Mouse (Mus musculus): ENCODE data around the gene Upk2. TPM values are rescaled to one million over a fixed set of nuclear protein-coding genes. Genes with fewer than 3 reads are reported as not detected.

Gene Upk2
- total and polyA plus RNA-seq, 3 experiments: not detected

GRCm38 (mm10) chr9:44486335-44486734 lies 31.6 kb upstream of the Upk2 start:
- Histone ChIP-seq H3K9me3 (replicated peaks; ENCODE audit: low read length) (no peaks in the 10 kb centered on the region), H3K4me3 (replicated peaks in 1 of 3; ENCODE audit: low read depth in 2 of 3, low read length in 2 of 3, poor library complexity in 1 of 3) (no peak overlapping the region), H3K36me3 (replicated peaks in 1 of 2; ENCODE audit: control insufficient read depth in 1 of 2, insufficient read depth in 1 of 2, low read length in 1 of 2) (peaks cover 0 to 29% of the 10 kb centered on the region in 2 experiments), H3K27me3 (replicated peaks) (peaks cover 4% of the 10 kb centered on the region), H3K4me1 (ENCODE audit: control insufficient read depth in 1 of 2, insufficient read depth in 2 of 2) (peaks cover 19 to 84% of the 10 kb centered on the region in 2 experiments), H3K79me2 (replicated peaks; ENCODE audit: control insufficient read depth, extremely low read depth, insufficient read depth, poor library complexity, severe bottlenecking) (no peaks in the 10 kb centered on the region), H3K27ac (ENCODE audit: insufficient read depth, low read depth) (no peak overlapping the region), H3K9ac (ENCODE audit: insufficient read depth, low read depth) (no peak overlapping the region), H3K4me2 (ENCODE audit: insufficient read depth, low read depth, poor library complexity, severe bottlenecking) (no peak overlapping the region)
- TF ChIP-seq CTCF (conservative IDR thresholded peaks at IDR 0.05 in 1 of 2, IDR thresholded peaks at IDR 0.05 in 1 of 2; ENCODE audit: low read depth in 2 of 2, low read length in 2 of 2): no peak
- TF ChIP-seq SIN3A (IDR thresholded peaks at IDR 0.05; ENCODE audit: low read length): no peak
- no peak for TF ChIP-seq MAFK (IDR thresholded peaks at IDR 0.05; ENCODE audit: insufficient replicate concordance, low read length)
- TF ChIP-seq BHLHE40 (IDR thresholded peaks at IDR 0.05; ENCODE audit: low read depth, low read length): no peak
- no peak for TF ChIP-seq SMC3 (IDR thresholded peaks at IDR 0.05; ENCODE audit: low read depth, low read length)
- TF ChIP-seq MXI1 (IDR thresholded peaks at IDR 0.05; ENCODE audit: low read depth, low read length): no peak
- TF ChIP-seq KAT2A (IDR thresholded peaks at IDR 0.05; ENCODE audit: insufficient replicate concordance, low read length): no peak
- no peak for TF ChIP-seq RAD21 (IDR thresholded peaks at IDR 0.05; ENCODE audit: low read depth, low read length)
- TF ChIP-seq CHD1 (IDR thresholded peaks at IDR 0.05; ENCODE audit: low read depth, low read length): no peak
- TF ChIP-seq USF2 (conservative IDR thresholded peaks at IDR 0.05; ENCODE audit: low read depth, low read length): no peak
- no peak for TF ChIP-seq E2F4 (IDR thresholded peaks at IDR 0.05; ENCODE audit: insufficient replicate concordance, low read depth, low read length)
- TF ChIP-seq MYC (IDR thresholded peaks at IDR 0.05; ENCODE audit: low read depth, low read length): no peak
- no peak for TF ChIP-seq MAZ (IDR thresholded peaks at IDR 0.05; ENCODE audit: low read depth, low read length)
- TF ChIP-seq ZC3H11A (IDR thresholded peaks at IDR 0.05; ENCODE audit: low read depth, low read length): no peak
- no peak for TF ChIP-seq PAX5 (IDR thresholded peaks at IDR 0.05; ENCODE audit: low read length)
- TF ChIP-seq EP300 (IDR thresholded peaks at IDR 0.05; ENCODE audit: low read length): no peak
- no peak for TF ChIP-seq TBP (conservative IDR thresholded peaks at IDR 0.05; ENCODE audit: low read depth, low read length)
- dilution Hi-C loops (cut with MboI; ENCODE audit: extremely low pct_ligation_motif_present, extremely low pct_unique_long_range_greater_than_20kb, low sequenced_read_pairs): no loop called here
- no peak for DNase-seq (ENCODE audit: extremely low read depth)
- in situ Hi-C loops (cut with MboI; ENCODE audit: low pct_ligation_motif_present, low pct_unique_long_range_greater_than_20kb, low sequenced_read_pairs): no loop called here

- Histone ChIP-seq H3K27ac (ENCODE audit: insufficient read depth, low read depth) (no peak overlapping the region), H3K9ac (ENCODE audit: insufficient read depth, low read depth) (no peak overlapping the region), H3K36me3 (replicated peaks in 1 of 2; ENCODE audit: control insufficient read depth in 1 of 2, insufficient read depth in 1 of 2, low read length in 1 of 2) (peaks cover 0 to 28% of the 10 kb centered on the region in 2 experiments), H3K4me3 (replicated peaks in 1 of 3; ENCODE audit: low read depth in 2 of 3, low read length in 2 of 3, poor library complexity in 1 of 3) (no peak overlapping the region), H3K4me2 (ENCODE audit: insufficient read depth, low read depth, poor library complexity, severe bottlenecking) (no peak overlapping the region), H3K79me2 (replicated peaks; ENCODE audit: control insufficient read depth, extremely low read depth, insufficient read depth, poor library complexity, severe bottlenecking) (no peaks in the 10 kb centered on the region), H3K9me3 (replicated peaks; ENCODE audit: low read length) (no peaks in the 10 kb centered on the region), H3K27me3 (replicated peaks) (peaks cover 5% of the 10 kb centered on the region), H3K4me1 (ENCODE audit: control insufficient read depth in 1 of 2, insufficient read depth in 2 of 2) (peaks cover 16 to 81% of the 10 kb centered on the region in 2 experiments)
- in situ Hi-C loops (cut with MboI; ENCODE audit: low pct_ligation_motif_present, low pct_unique_long_range_greater_than_20kb, low sequenced_read_pairs) (no loop called here), dilution Hi-C loops (cut with MboI; ENCODE audit: extremely low pct_ligation_motif_present, extremely low pct_unique_long_range_greater_than_20kb, low sequenced_read_pairs) (no loop called here)
- no peak for DNase-seq (ENCODE audit: extremely low read depth)
- TF ChIP-seq ZC3H11A (IDR thresholded peaks at IDR 0.05; ENCODE audit: low read depth, low read length) (no peak), USF1 (IDR thresholded peaks at IDR 0.05; ENCODE audit: low read depth, low read length) (no peak), SIN3A (IDR thresholded peaks at IDR 0.05; ENCODE audit: low read length) (no peak), EP300 (IDR thresholded peaks at IDR 0.05; ENCODE audit: low read length) (no peak), UBTF (IDR thresholded peaks at IDR 0.05; ENCODE audit: low read depth, low read length) (no peak), CHD2 (IDR thresholded peaks at IDR 0.05; ENCODE audit: low read length) (no peak), TBP (conservative IDR thresholded peaks at IDR 0.05; ENCODE audit: low read depth, low read length) (no peak), PAX5 (IDR thresholded peaks at IDR 0.05; ENCODE audit: low read length) (no peak), ZMIZ1 (IDR thresholded peaks at IDR 0.05; ENCODE audit: low read depth, low read length) (no peak), E2F4 (IDR thresholded peaks at IDR 0.05; ENCODE audit: insufficient replicate concordance, low read depth, low read length) (no peak), ZKSCAN1 (IDR thresholded peaks at IDR 0.05; ENCODE audit: borderline replicate concordance, low read depth, low read length) (no peak), MXI1 (IDR thresholded peaks at IDR 0.05; ENCODE audit: low read depth, low read length) (no peak), HCFC1 (IDR thresholded peaks at IDR 0.05; ENCODE audit: low read depth, low read length) (no peak), MAX (IDR thresholded peaks at IDR 0.05; ENCODE audit: low read length) (no peak), ETS1 (conservative IDR thresholded peaks at IDR 0.05; ENCODE audit: low read depth, low read length) (no peak), RAD21 (IDR thresholded peaks at IDR 0.05; ENCODE audit: low read depth, low read length) (no peak), SMC3 (IDR thresholded peaks at IDR 0.05; ENCODE audit: low read depth, low read length) (no peak), MAZ (IDR thresholded peaks at IDR 0.05; ENCODE audit: low read depth, low read length) (no peak), ELF1 (IDR thresholded peaks at IDR 0.05; ENCODE audit: low read depth, low read length) (no peak)
Measured at GRCm38 (mm10) chr9:44485516-44486161, 30.9 kb upstream of the Upk2 start.
